25 mouse cellular contexts compared by ENCODE assay signal in genomic region chr16:66997461-66997860, GRCm38 (mm10).
"Had no signal": no experiment of that assay in that cellular context is flagged by ENCODE, and none has a peak within 500 bp of the region (broad histone marks: within the 10 kb centered on the region; RNA-seq: fewer than 3 reads in every experiment).

No protein-coding gene starts in this region.

- H3K4me2 ChIP-seq: heart, embryonic 13.5 days; heart, embryonic 15.5 days; hindbrain, embryonic 13.5 days; hindbrain, embryonic 15.5 days; kidney, embryonic 15.5 days; limb, embryonic 13.5 days; limb, embryonic 15.5 days; liver, embryonic 12.5 days had no signal

- H3K36me3 ChIP-seq: heart, embryonic 10.5 days; heart, embryonic 13.5 days; heart, embryonic 15.5 days; hindbrain, embryonic 13.5 days; hindbrain, embryonic 15.5 days; kidney, embryonic 15.5 days; limb, embryonic 13.5 days; limb, embryonic 15.5 days; liver, embryonic 12.5 days had no signal

- H3K9ac ChIP-seq: heart, embryonic 13.5 days; heart, embryonic 15.5 days; hindbrain, embryonic 13.5 days; hindbrain, embryonic 15.5 days; kidney, embryonic 15.5 days; limb, embryonic 13.5 days; limb, embryonic 15.5 days; liver, embryonic 12.5 days; liver, embryonic 14.5 days had no signal

- ATAC-seq: hindbrain, postnatal 0 days; intestine, embryonic 16.5 days; liver, embryonic 12.5 days had no signal

- H3K27me3 ChIP-seq: heart, embryonic 13.5 days; heart, embryonic 15.5 days; hindbrain, embryonic 13.5 days; hindbrain, embryonic 15.5 days; kidney, embryonic 15.5 days; limb, embryonic 13.5 days; limb, embryonic 15.5 days; liver, embryonic 12.5 days had no signal

- H3K27ac ChIP-seq: gastrocnemius, adult 2 months; heart, embryonic 10.5 days; heart, embryonic 13.5 days; heart, embryonic 15.5 days; hindbrain, embryonic 13.5 days; hindbrain, embryonic 15.5 days; hindbrain, postnatal 0 days; kidney, embryonic 15.5 days; kidney, postnatal 0 days; limb, embryonic 13.5 days; limb, embryonic 15.5 days; liver, embryonic 12.5 days; liver, embryonic 14.5 days had no signal

- H3K4me1 ChIP-seq: heart, embryonic 10.5 days; heart, embryonic 13.5 days; heart, embryonic 15.5 days; hindbrain, embryonic 13.5 days; hindbrain, embryonic 15.5 days; kidney, embryonic 15.5 days; limb, embryonic 13.5 days; limb, embryonic 15.5 days; liver, embryonic 12.5 days had no signal

- H3K9me3 ChIP-seq: heart, embryonic 10.5 days; heart, embryonic 13.5 days; heart, embryonic 15.5 days; hindbrain, embryonic 13.5 days; hindbrain, embryonic 15.5 days; kidney, embryonic 15.5 days; limb, embryonic 13.5 days; limb, embryonic 15.5 days; liver, embryonic 12.5 days had no signal

- H3K4me3 ChIP-seq: gastrocnemius, adult 2 months; heart, embryonic 10.5 days; heart, embryonic 13.5 days; heart, embryonic 15.5 days; hindbrain, embryonic 13.5 days; hindbrain, embryonic 15.5 days; kidney, embryonic 15.5 days; limb, embryonic 13.5 days; limb, embryonic 15.5 days; liver, embryonic 12.5 days had no signal

- DNase-seq: gastrocnemius, adult 2 months; gastrocnemius, postnatal 10 days; gastrocnemius, postnatal 25 days; heart, adult 18-20 months; heart, postnatal 14 days; heart, postnatal 36 days; kidney, adult 11 months; kidney, adult 2 months; kidney, adult 9 months; kidney, postnatal 14 days; kidney, postnatal 36 days; left cerebral cortex, postnatal 4 days had no signal
